ENCODE assay signal across 34 mouse cellular contexts in genomic region chr5:146428109-146428508, GRCm38 (mm10). TPM values are rescaled to one million over a fixed set of nuclear protein-coding genes. Genes with fewer than 3 reads are reported as not detected.
DNase-seq lines count a peak whose midpoint lies in the region; TF ChIP-seq lines count a peak whose summit lies in the region.
"Had no signal": no experiment of that assay in that cellular context is flagged by ENCODE, and none has a peak within 500 bp of the region (broad histone marks: within the 10 kb centered on the region; RNA-seq: fewer than 3 reads in every experiment).

No protein-coding gene starts in this region.

- TF ChIP-seq CTCF in left cerebral cortex, adult 2 months (IDR thresholded peaks at IDR 0.05) = no peak

- peak; percentile 38 to 75 for DNase-seq in frontal cortex, adult 2 months (ENCODE audit: extremely low spot score in 1 of 2, low spot score in 1 of 2)
- DNase-seq in frontal cortex, postnatal 10 days (ENCODE audit: low spot score in 2 of 2) = no peak
- DNase-seq in left cerebral cortex, adult 2 months (ENCODE audit: extremely low spot score in 1 of 2, low spot score in 2 of 2) = peak in 1 of 2 experiments; percentile 9
- no peak for DNase-seq in left cerebral cortex, adult 9 months (ENCODE audit: low spot score in 2 of 2)
- peak; percentile 20 to 24 for DNase-seq in right cerebral cortex, postnatal 10 days (ENCODE audit: low spot score in 2 of 2)
- DNase-seq in right cerebral cortex, postnatal 14 days = no peak
- DNase-seq in adrenal gland, postnatal 25 days = no peak
- DNase-seq: adrenal gland, postnatal 10 days; B cell, adult 2 months; cerebellum, adult 11-12 months; cerebellum, adult 8-10 months; cerebellum, postnatal 36 days; embryo, embryonic 11 days; gastrocnemius, postnatal 10 days; gastrocnemius, postnatal 36 days; heart, postnatal 10 days; heart, postnatal 36 days had no signal

- no peak overlapping the region for H3K4me3 ChIP-seq in left cerebral cortex, adult 2 months
- H3K4me3 ChIP-seq: embryonic facial prominence, embryonic 10.5 days; embryonic facial prominence, embryonic 13.5 days; erythroblast, embryonic 14.5 days; forebrain, embryonic 12.5 days; forebrain, embryonic 15.5 days; heart, embryonic 12.5 days; heart, embryonic 15.5 days; hindbrain, embryonic 10.5 days; hindbrain, embryonic 13.5 days had no signal

- 0 out of 2 replicates have a peak overlapping the region, but pooled peaks have one; percentile 28 for H3K27ac ChIP-seq in left cerebral cortex, adult 2 months
- H3K27ac ChIP-seq: embryonic facial prominence, embryonic 10.5 days; embryonic facial prominence, embryonic 13.5 days; forebrain, embryonic 12.5 days; forebrain, embryonic 15.5 days; heart, embryonic 15.5 days; hindbrain, embryonic 10.5 days; hindbrain, embryonic 13.5 days had no signal

- intact Hi-C loops in left cerebral cortex, adult 2 months (cut with DNase I) = loop anchor here (2.0 to 5.0 kb wide), 2 partner anchors 41 to 89 kb away; no protein-coding TSS in a partner anchor

RNA-seq across cellular contexts. Expression of gene Wasf3, which starts 43.3 kb away (rescaled TPM):
- 65.3 and 67.9 TPM in 2 replicates for polyA plus RNA-seq in frontal cortex, adult 2 months (2012; rRNA removed)
- total RNA-seq in left cerebral cortex, adult 2 months (2021) = 10 to 100 TPM; 90.3 to 93.9 TPM
- 36.6 and 36.9 TPM in 2 replicates for total RNA-seq in adrenal gland, postnatal 25 days (2021)
- total RNA-seq: CH12.LX; granulocyte monocyte progenitor cell, adult 5-6 weeks had no signal
- polyA plus RNA-seq: erythroblast, embryonic 14.5 days; G1E had no signal

RNA-seq across cellular contexts. Expression of gene Gm6408, which starts 53.7 kb away (rescaled TPM):
- polyA plus RNA-seq in frontal cortex, adult 2 months (2012; rRNA removed) = 0.23 and 0.24 TPM in 2 replicates
- total RNA-seq in left cerebral cortex, adult 2 months (2021) = not detected
- not detected in 2 replicates for total RNA-seq in adrenal gland, postnatal 25 days (2021)
- total RNA-seq: adrenal gland, adult 18-20 months; adrenal gland, postnatal 10 days; adrenal gland, postnatal 4 days; CH12.LX; G1E; gastrocnemius, adult 18-20 months; gastrocnemius, postnatal 10 days; gastrocnemius, postnatal 36 days; granulocyte monocyte progenitor cell, adult 5-6 weeks; heart, postnatal 10 days; heart, postnatal 36 days had no signal
- polyA plus RNA-seq: embryonic facial prominence, embryonic 10.5 days; embryonic facial prominence, embryonic 13.5 days; erythroblast, embryonic 14.5 days; forebrain, embryonic 12.5 days; forebrain, embryonic 15.5 days; G1E; heart, embryonic 12.5 days; heart, embryonic 15.5 days; hindbrain, embryonic 10.5 days; hindbrain, embryonic 13.5 days; hindbrain, embryonic 16.5 days; Patski had no signal

Comparison
In these comparisons a context has a peak if more than half of its experiments do, and no peak if none do; other contexts are left out.
1. DNase-seq: peak in frontal cortex, adult 2 months (2 of 2) and right cerebral cortex, postnatal 10 days (2 of 2); none in frontal cortex, postnatal 10 days (0 of 2), left cerebral cortex, adult 9 months (0 of 2), right cerebral cortex, postnatal 14 days (single experiment) and adrenal gland, postnatal 25 days (single experiment).